Mouse (Mus musculus): ENCODE results near the gene Timm8a1.

GRCm38 (mm10) chrX:134582270-134582669 is 40.6 kb upstream of the Timm8a1 start:
- TF ChIP-seq POLR2A (IDR thresholded peaks at IDR 0.05; ENCODE audit: borderline replicate concordance, extremely low read depth, insufficient read depth, insufficient read length, poor library complexity, severe bottlenecking) (no peak), CTCF (IDR thresholded peaks at IDR 0.05; ENCODE audit: borderline replicate concordance, extremely low read depth, insufficient read depth, insufficient read length) (no peak)
